Mouse (Mus musculus) CH12.LX (cell line): ENCODE results near the gene E4f1. TPM values are rescaled to one million over a fixed set of nuclear protein-coding genes. Genes with fewer than 3 reads are reported as not detected.

Experiments used
- DNase-seq: peaks from one replicate; pipeline ENCODE4 v3.0.0-alpha.2; 2013; ENCODE audit errors: extremely low read depth
- H3K27ac ChIP-seq: 2 replicates; pipeline ENCODE4 v1.5.1; 2012; ENCODE audit warnings: low read depth, mild to moderate bottlenecking, control low read depth, moderate library complexity; ENCODE audit not compliant: insufficient read depth
- H3K27me3 ChIP-seq: replicated peaks from 2 replicates; pipeline ENCODE3; 2012; ENCODE audit warnings: inconsistent platforms
- H3K36me3 ChIP-seq, 2 experiments: replicated peaks in 1 of 2; 2 replicates each; pipeline versions ENCODE3 to v1.6.1; 2012; ENCODE audit warnings: inconsistent platforms in 1 of 2, low read length in 1 of 2, mild to moderate bottlenecking in 1 of 2, mixed read lengths in 1 of 2, moderate library complexity in 1 of 2; ENCODE audit not compliant: control insufficient read depth in 1 of 2, insufficient read depth in 1 of 2
- H3K4me1 ChIP-seq, 2 experiments: 2 replicates each; pipeline ENCODE4 v1.6.1; 2012; ENCODE audit warnings: inconsistent platforms in 1 of 2, moderate library complexity in 1 of 2; ENCODE audit not compliant: insufficient read depth in 2 of 2, control insufficient read depth in 1 of 2
- H3K4me2 ChIP-seq: 2 replicates; pipeline ENCODE4 v1.6.1; 2012; ENCODE audit warnings: low read depth, mild to moderate bottlenecking, control low read depth; ENCODE audit not compliant: poor library complexity, insufficient read depth, severe bottlenecking
- H3K4me3 ChIP-seq, 3 experiments: fragments of 150-350 bp in 1 of 3; sonication (generic) in 1 of 3; replicated peaks in 1 of 3; 2 replicates each; pipeline versions ENCODE3 to v1.5.1; 2011 to 2012; ENCODE audit warnings: low read depth in 2 of 3, low read length in 2 of 3, mild to moderate bottlenecking in 2 of 3, moderate library complexity in 2 of 3, control low read depth in 1 of 3, improper control_type of control experiment in 1 of 3, inconsistent platforms in 1 of 3, mixed read lengths in 1 of 3; ENCODE audit not compliant: poor library complexity in 1 of 3
- H3K79me2 ChIP-seq: replicated peaks from 2 replicates; pipeline ENCODE4 v1.6.1; 2012; ENCODE audit warnings: mild to moderate bottlenecking, moderate library complexity; ENCODE audit not compliant: control insufficient read depth, poor library complexity, insufficient read depth, severe bottlenecking; ENCODE audit errors: extremely low read depth
- H3K9ac ChIP-seq: 2 replicates; pipeline ENCODE4 v1.6.1; 2012; ENCODE audit warnings: low read depth, mild to moderate bottlenecking, control low read depth, moderate library complexity; ENCODE audit not compliant: insufficient read depth
- H3K9me3 ChIP-seq: replicated peaks from 2 replicates; pipeline ENCODE3; 2012; ENCODE audit warnings: low read length, inconsistent platforms, mixed read lengths
- BHLHE40 ChIP-seq: IDR thresholded peaks from 2 replicates; pipeline ENCODE4 v1.6.1; 2011; ENCODE audit warnings: mild to moderate bottlenecking, low read depth, low read length, improper control_type of control experiment
- CTCF ChIP-seq, 2 experiments: IDR thresholded peaks in 1 of 2; conservative IDR thresholded peaks in 1 of 2; 2 replicates each; pipeline ENCODE4 v1.5.1; 2011 to 2012; ENCODE audit warnings: low read depth in 2 of 2, low read length in 2 of 2, improper control_type of control experiment in 1 of 2, inconsistent platforms in 1 of 2, mild to moderate bottlenecking in 1 of 2, moderate library complexity in 1 of 2
- E2F4 ChIP-seq: IDR thresholded peaks from 2 replicates; pipeline ENCODE4 v1.6.1; 2011; ENCODE audit warnings: low read depth, low read length, improper control_type of control experiment; ENCODE audit not compliant: insufficient replicate concordance
- EP300 ChIP-seq: IDR thresholded peaks from 2 replicates; pipeline ENCODE4 v1.6.1; 2011; ENCODE audit warnings: low read length, improper control_type of control experiment
- IRF4 ChIP-seq: IDR thresholded peaks from 2 replicates; pipeline ENCODE4 v1.6.1; 2014; ENCODE audit warnings: low read depth, mild to moderate bottlenecking, inconsistent platforms, low read length, improper control_type of control experiment
- KAT2A ChIP-seq: IDR thresholded peaks from 2 replicates; pipeline ENCODE4 v1.6.1; 2012; ENCODE audit warnings: low read length, improper control_type of control experiment, inconsistent platforms; ENCODE audit not compliant: insufficient replicate concordance
- MAX ChIP-seq: IDR thresholded peaks from 2 replicates; pipeline ENCODE4 v1.6.1; 2011; ENCODE audit warnings: low read length, improper control_type of control experiment
- MEF2A ChIP-seq: IDR thresholded peaks from 2 replicates; pipeline ENCODE4 v1.6.1; 2014; ENCODE audit warnings: low read depth, mild to moderate bottlenecking, inconsistent platforms, low read length, improper control_type of control experiment, borderline replicate concordance
- MXI1 ChIP-seq: IDR thresholded peaks from 2 replicates; pipeline ENCODE4 v1.6.1; 2011; ENCODE audit warnings: mild to moderate bottlenecking, low read depth, low read length, improper control_type of control experiment
- NELFE ChIP-seq: IDR thresholded peaks from 2 replicates; pipeline ENCODE4 v1.6.1; 2011; ENCODE audit warnings: low read depth, low read length, improper control_type of control experiment
- PAX5 ChIP-seq: IDR thresholded peaks from 2 replicates; pipeline ENCODE4 v1.6.1; 2012; ENCODE audit warnings: low read length, inconsistent platforms, mixed read lengths
- RAD21 ChIP-seq: IDR thresholded peaks from 2 replicates; pipeline ENCODE4 v1.6.1; 2011; ENCODE audit warnings: low read depth, mild to moderate bottlenecking, low read length, improper control_type of control experiment, moderate library complexity
- SIN3A ChIP-seq: IDR thresholded peaks from 2 replicates; pipeline ENCODE4 v1.6.1; 2012; ENCODE audit warnings: low read length, improper control_type of control experiment, inconsistent platforms
- SMC3 ChIP-seq: IDR thresholded peaks from 2 replicates; pipeline ENCODE4 v1.6.1; 2011; ENCODE audit warnings: low read depth, low read length, improper control_type of control experiment
- TBP ChIP-seq: conservative IDR thresholded peaks from 2 replicates; pipeline ENCODE4 v1.6.1; 2011; ENCODE audit warnings: low read depth, low read length, improper control_type of control experiment
- USF1 ChIP-seq: IDR thresholded peaks from 2 replicates; pipeline ENCODE4 v1.6.1; 2014; ENCODE audit warnings: low read depth, mild to moderate bottlenecking, inconsistent platforms, low read length, improper control_type of control experiment
- USF2 ChIP-seq: conservative IDR thresholded peaks from 2 replicates; pipeline ENCODE4 v1.6.1; 2011; ENCODE audit warnings: low read depth, low read length, improper control_type of control experiment
- ZC3H11A ChIP-seq: IDR thresholded peaks from 2 replicates; pipeline ENCODE4 v1.6.1; 2012; ENCODE audit warnings: low read depth, mild to moderate bottlenecking, inconsistent platforms, low read length, improper control_type of control experiment
- ZNF384 ChIP-seq: IDR thresholded peaks from 2 replicates; pipeline ENCODE4 v1.6.1; 2012; ENCODE audit warnings: low read depth, low read length, improper control_type of control experiment, inconsistent platforms
- dilution Hi-C: fragments of 300-500 bp; cut with MboI; formaldehyde crosslinking; loops from 2 replicates; pipeline ENCODE4 v1.14.3; 2020; ENCODE audit warnings: low sequenced_read_pairs; ENCODE audit not compliant: extremely low pct_unique_long_range_greater_than_20kb, extremely low pct_ligation_motif_present
- in situ Hi-C: fragments of 300-500 bp; cut with MboI; formaldehyde crosslinking; loops from 3 replicates; pipeline ENCODE4 v1.14.3; 2019; ENCODE audit warnings: low sequenced_read_pairs, low pct_ligation_motif_present, low pct_unique_long_range_greater_than_20kb, mixed read lengths
- polyA plus RNA-seq: library from polyadenylated mRNA; unstranded; fragments of >175 nt; gene quantifications from 2 replicates; pipeline ENCODE4 v1.2.1, GENCODE M21; 2012; ENCODE audit warnings: low read depth; ENCODE audit not compliant: insufficient read length
- total RNA-seq, 2 experiments: library from RNA; depleted of rRNA; stranded (reverse); fragments of 300-350 nt in 1 of 2; fragments of >200 nt in 1 of 2; gene quantifications; 2 replicates each; pipeline ENCODE4 v1.2.3; 2012 to 2014

Gene E4f1
- total and polyA plus RNA-seq, 3 experiments = 10.2 to 22.7 (median 16.2) TPM

DNA sequence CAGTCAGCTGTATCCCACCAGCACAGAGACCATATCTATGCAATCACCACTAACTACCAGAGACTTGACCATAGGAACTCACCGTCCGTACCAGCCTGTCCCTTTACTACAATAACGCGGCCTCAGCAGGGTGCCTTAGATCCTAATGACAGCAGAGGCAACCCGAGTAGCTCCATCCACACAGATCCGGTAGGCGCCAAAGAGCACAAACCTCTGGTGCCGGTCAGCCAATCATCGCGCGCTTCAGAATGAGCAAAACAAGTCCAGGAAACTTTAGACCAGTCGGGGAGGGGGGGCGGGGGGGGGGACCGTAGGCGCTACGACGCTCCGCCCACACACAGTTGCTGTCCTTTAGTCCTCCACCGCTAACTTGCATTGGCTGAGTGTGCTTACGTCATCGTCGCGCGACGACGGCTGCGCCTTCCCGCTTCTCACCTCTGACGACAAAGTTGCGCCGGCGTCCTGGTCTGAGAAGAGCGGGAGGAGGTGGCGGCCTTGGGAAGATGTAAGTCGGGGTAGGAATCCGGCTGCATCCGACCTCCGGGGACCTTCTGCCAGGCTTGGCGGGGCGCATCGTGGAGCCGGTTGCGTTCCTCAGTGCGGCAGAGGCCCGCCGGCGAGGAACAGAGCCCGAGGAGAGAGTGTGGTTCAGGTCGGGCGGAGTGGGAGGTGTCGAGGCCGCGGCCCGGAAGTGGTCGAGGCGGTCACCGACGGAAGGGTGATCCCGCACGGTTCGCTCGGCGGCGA is 55.7 kb downstream of the E4f1 start, which contains the start of gene Rnps1 (continued):
- no peak for TF ChIP-seq USF1
- no peak for TF ChIP-seq RAD21
- peak; percentile 89 for TF ChIP-seq NELFE
- TF ChIP-seq TBP = 0 out of 2 replicates have a peak, but pooled peaks have one; percentile 38
- TF ChIP-seq KAT2A = peak; percentile 97
- TF ChIP-seq SIN3A = peak; percentile 81
- no peak for TF ChIP-seq EP300
- peak; percentile 94; the same call in 1 of the 2 replicates for TF ChIP-seq E2F4
- peak; percentile 75 for TF ChIP-seq IRF4
- no peak for TF ChIP-seq ZC3H11A
- TF ChIP-seq MEF2A = peak; percentile 63
- no peak for TF ChIP-seq BHLHE40
- no peak for TF ChIP-seq USF2
- TF ChIP-seq PAX5 = no peak
- TF ChIP-seq ZNF384 = no peak
- TF ChIP-seq, all 38 proteins: peak for 19

DNA sequence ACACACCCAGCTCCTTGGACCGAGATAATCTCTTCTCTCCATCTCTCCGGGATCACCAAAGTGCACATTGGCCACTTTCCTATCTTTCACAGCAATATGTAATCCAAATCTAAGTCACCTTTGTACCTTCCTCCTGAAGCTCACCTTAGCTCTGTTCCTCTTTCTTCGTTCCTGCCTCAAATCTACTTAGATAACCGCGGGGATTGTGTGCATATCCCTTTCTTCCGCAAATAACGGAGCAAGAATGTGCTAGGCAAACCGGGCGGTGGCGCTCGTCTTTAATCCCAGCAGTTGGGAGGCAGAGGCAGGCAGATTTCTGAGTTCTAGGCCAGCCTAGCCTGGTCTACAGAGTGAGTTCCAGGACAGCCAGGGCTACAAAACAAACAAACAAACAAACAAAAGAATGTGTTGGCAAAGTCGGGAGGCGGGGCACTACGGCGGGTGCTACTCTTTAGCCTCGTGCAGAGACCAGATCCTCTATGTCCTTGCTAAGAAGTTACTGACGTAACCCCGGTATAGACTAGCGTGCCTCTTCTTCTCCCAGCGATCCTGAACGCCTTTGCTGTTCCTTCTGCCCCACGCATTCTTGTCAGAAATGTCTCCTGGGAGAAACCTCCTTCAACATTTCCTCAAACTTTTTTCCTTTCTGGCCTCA is 56.4 kb downstream of the E4f1 start:
- peak; percentile 36; the same call in 1 of the 2 replicates for TF ChIP-seq IRF4
- TF ChIP-seq MEF2A = 0 out of 2 replicates have a peak, but pooled peaks have one; percentile 26
- TF ChIP-seq CTCF (conservative IDR thresholded peaks at IDR 0.05 in 1 of 2, IDR thresholded peaks at IDR 0.05 in 1 of 2; ENCODE audit: low read depth in 2 of 2, low read length in 2 of 2) = peak in 1 of 2 experiments; percentile 57; a peak in 2 of 4 replicates
- TF ChIP-seq MXI1 = peak; percentile 8; the same call in 1 of the 2 replicates
- TF ChIP-seq MAX = no peak
- TF ChIP-seq SMC3 = 0 out of 2 replicates have a peak, but pooled peaks have one; percentile 17
- in situ Hi-C loops = no loop called here

More for the DNA sequence above, 56.4 kb downstream of the E4f1 start:
- peak; percentile 66 for DNase-seq
- H3K4me2 ChIP-seq = peak overlapping the region; percentile 54
- dilution Hi-C loops = no loop called here
- H3K4me1 ChIP-seq = peaks cover 3 to 41% of the 10 kb centered on the region in 2 experiments; a peak in 2 of 4 replicates
- H3K36me3 ChIP-seq = peaks cover 40 to 64% of the 10 kb centered on the region in 2 experiments
- no peaks in the 10 kb centered on the region for H3K9me3 ChIP-seq
- no peaks in the 10 kb centered on the region for H3K27me3 ChIP-seq
- peaks cover 42% of the 10 kb centered on the region for H3K79me2 ChIP-seq
- H3K27ac ChIP-seq = peak overlapping the region; percentile 78
- peak overlapping the region; percentile 78 to 83 (median 80) for H3K4me3 ChIP-seq
- peak overlapping the region; percentile 85 for H3K9ac ChIP-seq
